Mouse (Mus musculus): ENCODE results near the gene Tbc1d7. TPM values are rescaled to one million over a fixed set of nuclear protein-coding genes. Genes with fewer than 3 reads are reported as not detected.

Gene Tbc1d7
- 77.4 and 80.3 TPM in 2 replicates for polyA plus RNA-seq (2015; fragmentation: Nextera tagmentation; extraction: Ambion mirVana)

- H3K9ac ChIP-seq (replicated peaks): peak within 1 kb of the TSS; percentile 92
- no peaks in the 10 kb centered on the region for H3K9me3 ChIP-seq (replicated peaks)
- H3K36me3 ChIP-seq: peaks cover 7% of the 10 kb centered on the region; the same call in 1 of the 2 replicates
- H3K27me3 ChIP-seq (replicated peaks): no peaks in the 10 kb centered on the region
- peak within 1 kb of the TSS; percentile 73 for H3K4me3 ChIP-seq (replicated peaks)
- under 1% methylated on average over 48 of the region's 48 CpGs for WGBS
- H3K4me2 ChIP-seq: peak within 1 kb of the TSS; percentile 74
- peak; percentile 95 for ATAC-seq (ENCODE audit: low FRiP score)
- H3K27ac ChIP-seq (replicated peaks): peak within 1 kb of the TSS; percentile 92
- H3K4me1 ChIP-seq: peaks cover 14% of the 10 kb centered on the region
These were observed at the start of gene Tbc1d7 for GRCm38 (mm10) chr13:43171020-43171710. TSS of gene Tbc1d7 (minus strand) at chr13:43171501.

- H3K36me3 ChIP-seq: no peaks in the 10 kb centered on the region
- no peaks in the 10 kb centered on the region for H3K9me3 ChIP-seq (replicated peaks)
- 81% methylated on average over 1 of the region's 1 CpGs for WGBS
- H3K27ac ChIP-seq (replicated peaks): no peak overlapping the region
- no peak overlapping the region for H3K9ac ChIP-seq (replicated peaks)
- no peak overlapping the region for H3K4me3 ChIP-seq (replicated peaks)
- no peak overlapping the region for H3K4me2 ChIP-seq
- no peak for ATAC-seq (ENCODE audit: low FRiP score)
- no peaks in the 10 kb centered on the region for H3K27me3 ChIP-seq (replicated peaks)
- peaks cover 13% of the 10 kb centered on the region for H3K4me1 ChIP-seq
These were observed 49.3 kb upstream of the Tbc1d7 start for GRCm38 (mm10) chr13:43220635-43221034.

GRCm38 (mm10) chr13:43218764-43219163, 47.5 kb upstream of the Tbc1d7 start:
- Histone ChIP-seq H3K27me3 (replicated peaks) (no peaks in the 10 kb centered on the region), H3K27ac (replicated peaks) (no peak overlapping the region), H3K4me1 (peaks cover 21% of the 10 kb centered on the region), H3K4me3 (replicated peaks) (no peak overlapping the region), H3K4me2 (no peak overlapping the region), H3K9me3 (replicated peaks) (no peaks in the 10 kb centered on the region), H3K36me3 (no peaks in the 10 kb centered on the region), H3K9ac (replicated peaks) (no peak overlapping the region)
- ATAC-seq (ENCODE audit: low FRiP score): no peak
- WGBS: 51% methylated on average over 4 of the region's 4 CpGs

- Histone ChIP-seq H3K9me3 (replicated peaks) (no peaks in the 10 kb centered on the region), H3K27ac (replicated peaks) (no peak overlapping the region), H3K36me3 (no peaks in the 10 kb centered on the region), H3K4me3 (replicated peaks) (no peak overlapping the region), H3K4me1 (peaks cover 22% of the 10 kb centered on the region), H3K27me3 (replicated peaks) (no peaks in the 10 kb centered on the region), H3K9ac (replicated peaks) (no peak overlapping the region), H3K4me2 (no peak overlapping the region)
- ATAC-seq (ENCODE audit: low FRiP score): no peak
- WGBS: 69% methylated on average over 4 of the region's 4 CpGs
These were observed 47.0 kb upstream of the Tbc1d7 start for GRCm38 (mm10) chr13:43218284-43218683.

GRCm38 (mm10) chr13:43217686-43218085, 46.4 kb upstream of the Tbc1d7 start:
- peaks cover 24% of the 10 kb centered on the region for H3K4me1 ChIP-seq
- ATAC-seq (ENCODE audit: low FRiP score): no peak
- H3K9ac ChIP-seq (replicated peaks): no peak overlapping the region
- 85% methylated on average over 4 of the region's 4 CpGs for WGBS
- H3K4me2 ChIP-seq: no peak overlapping the region
- no peak overlapping the region for H3K27ac ChIP-seq (replicated peaks)
- H3K36me3 ChIP-seq: no peaks in the 10 kb centered on the region
- no peaks in the 10 kb centered on the region for H3K9me3 ChIP-seq (replicated peaks)
- no peak overlapping the region for H3K4me3 ChIP-seq (replicated peaks)
- H3K27me3 ChIP-seq (replicated peaks): no peaks in the 10 kb centered on the region

GRCm38 (mm10) chr13:43217059-43217458, 45.8 kb upstream of the Tbc1d7 start:
- Histone ChIP-seq H3K27ac (replicated peaks) (no peak overlapping the region), H3K4me1 (peaks cover 31% of the 10 kb centered on the region), H3K27me3 (replicated peaks) (no peaks in the 10 kb centered on the region), H3K4me3 (replicated peaks) (no peak overlapping the region), H3K9me3 (replicated peaks) (no peaks in the 10 kb centered on the region), H3K36me3 (no peaks in the 10 kb centered on the region), H3K9ac (replicated peaks) (no peak overlapping the region), H3K4me2 (no peak overlapping the region)
- WGBS: 90% methylated on average over 8 of the region's 8 CpGs
- ATAC-seq (ENCODE audit: low FRiP score): no peak

GRCm38 (mm10) chr13:43215994-43216706, 44.8 kb upstream of the Tbc1d7 start:
- Histone ChIP-seq H3K27me3 (replicated peaks) (no peaks in the 10 kb centered on the region), H3K4me1 (peaks cover 31% of the 10 kb centered on the region), H3K36me3 (no peaks in the 10 kb centered on the region), H3K4me3 (replicated peaks) (no peak overlapping the region), H3K27ac (replicated peaks) (peak overlapping the region; percentile 72), H3K9me3 (replicated peaks) (no peaks in the 10 kb centered on the region), H3K9ac (replicated peaks) (no peak overlapping the region), H3K4me2 (no peak overlapping the region)
- WGBS: 69% methylated on average over 9 of the region's 9 CpGs
- no peak for ATAC-seq (ENCODE audit: low FRiP score)

GRCm38 (mm10) chr13:43215144-43215993, 44.1 kb upstream of the Tbc1d7 start:
- Histone ChIP-seq H3K4me1 (peaks cover 31% of the 10 kb centered on the region), H3K9ac (replicated peaks) (no peak overlapping the region), H3K4me3 (replicated peaks) (peak overlapping the region; percentile 24), H3K27me3 (replicated peaks) (no peaks in the 10 kb centered on the region), H3K36me3 (no peaks in the 10 kb centered on the region), H3K4me2 (peak overlapping the region; percentile 50), H3K9me3 (replicated peaks) (no peaks in the 10 kb centered on the region), H3K27ac (replicated peaks) (peak overlapping the region; percentile 72)
- ATAC-seq (ENCODE audit: low FRiP score): peak; percentile 88
- 23% methylated on average over 19 of the region's 19 CpGs for WGBS

- peaks cover 29% of the 10 kb centered on the region for H3K4me1 ChIP-seq
- no peak for ATAC-seq (ENCODE audit: low FRiP score)
- WGBS: 49% methylated on average over 7 of the region's 7 CpGs
These were observed 41.0 kb upstream of the Tbc1d7 start for GRCm38 (mm10) chr13:43212338-43212737.

GRCm38 (mm10) chr13:43210956-43211355, 39.7 kb upstream of the Tbc1d7 start:
- Histone ChIP-seq H3K4me2 (no peak overlapping the region), H3K9ac (replicated peaks) (no peak overlapping the region), H3K4me1 (peaks cover 27% of the 10 kb centered on the region), H3K27ac (replicated peaks) (no peak overlapping the region), H3K9me3 (replicated peaks) (no peaks in the 10 kb centered on the region), H3K36me3 (no peaks in the 10 kb centered on the region), H3K4me3 (replicated peaks) (no peak overlapping the region), H3K27me3 (replicated peaks) (no peaks in the 10 kb centered on the region)
- whole genome bisulfite sequencing: 87% methylated on average over 5 of the region's 5 CpGs
- no peak for ATAC-seq (ENCODE audit: low FRiP score)

More at GRCm38 (mm10) chr13:43212338-43212737, 41.0 kb upstream of the Tbc1d7 start:
- Histone ChIP-seq H3K27me3 (replicated peaks) (no peaks in the 10 kb centered on the region), H3K36me3 (no peaks in the 10 kb centered on the region), H3K27ac (replicated peaks) (no peak overlapping the region), H3K9ac (replicated peaks) (no peak overlapping the region), H3K9me3 (replicated peaks) (no peaks in the 10 kb centered on the region), H3K4me2 (no peak overlapping the region), H3K4me3 (replicated peaks) (no peak overlapping the region)

GRCm38 (mm10) chr13:43209560-43209959, 38.3 kb upstream of the Tbc1d7 start:
- H3K4me1 ChIP-seq: peaks cover 15% of the 10 kb centered on the region
- H3K36me3 ChIP-seq: no peaks in the 10 kb centered on the region
- H3K4me2 ChIP-seq: no peak overlapping the region
- H3K9me3 ChIP-seq (replicated peaks): no peaks in the 10 kb centered on the region
- no peak overlapping the region for H3K27ac ChIP-seq (replicated peaks)
- no peak overlapping the region for H3K4me3 ChIP-seq (replicated peaks)
- no peak for ATAC-seq (ENCODE audit: low FRiP score)
- H3K9ac ChIP-seq (replicated peaks): no peak overlapping the region
- 74% methylated on average over 5 of the region's 5 CpGs for WGBS
- H3K27me3 ChIP-seq (replicated peaks): no peaks in the 10 kb centered on the region
